Mouse (Mus musculus) brain, embryonic 14.5 days (tissue): ENCODE measurements around the gene 2410015M20Rik.

Experiments used
- CTCF ChIP-seq: fragments of 200-500 bp; IDR thresholded peaks from 2 replicates; pipeline ENCODE4 v1.5.1; 2012; ENCODE audit warnings: inconsistent platforms, mild to moderate bottlenecking, moderate library complexity, borderline replicate concordance; ENCODE audit not compliant: insufficient read depth, insufficient read length; ENCODE audit errors: extremely low read depth
- POLR2A ChIP-seq: fragments of 200-500 bp; IDR thresholded peaks from 2 replicates; pipeline ENCODE4 v1.6.1; 2012; ENCODE audit warnings: mild to moderate bottlenecking, inconsistent platforms, borderline replicate concordance; ENCODE audit not compliant: poor library complexity, insufficient read depth, insufficient read length, severe bottlenecking; ENCODE audit errors: extremely low read depth

- no peak for TF ChIP-seq CTCF
- TF ChIP-seq POLR2A: no peak
Measured at GRCm38 (mm10) chr17:56616725-56617124, 7.2 kb upstream of the 2410015M20Rik start.
